Mouse (Mus musculus) frontal cortex, adult (tissue): ENCODE measurements around the gene Amdhd2.

Experiments
- ATAC-seq: cut with Nextera tagmentation; 2 replicates; pipeline ENCODE4 v1.9.2; 2017; ENCODE audit warnings: mild to moderate bottlenecking, moderate library complexity, mixed read lengths; ENCODE audit not compliant: low TSS enrichment

Amdhd2 gene

GRCm38 (mm10) chr17:24163176-24163962 lies at the start of gene Amdhd2:
TSS of gene Amdhd2 (minus strand) at chr17:24163766.
- peak; percentile 81 for ATAC-seq

- no peak for ATAC-seq
These were observed 49.6 kb upstream of the Amdhd2 start for GRCm38 (mm10) chr17:24213186-24213585.

GRCm38 (mm10) chr17:24212441-24213018 lies 49.0 kb upstream of the Amdhd2 start:
- ATAC-seq = no peak

- peak; percentile 74 for ATAC-seq
These were observed 48.3 kb upstream of the Amdhd2 start for GRCm38 (mm10) chr17:24211631-24212440.

GRCm38 (mm10) chr17:24210591-24210990 lies 47.0 kb upstream of the Amdhd2 start:
- no peak for ATAC-seq

- ATAC-seq = no peak
These were observed 46.3 kb upstream of the Amdhd2 start for GRCm38 (mm10) chr17:24209916-24210240.

GRCm38 (mm10) chr17:24209043-24209915 lies 45.7 kb upstream of the Amdhd2 start, which contains the start of gene Ntn3:
TSS of gene Ntn3 (minus strand) at chr17:24209531.
- ATAC-seq = no peak

GRCm38 (mm10) chr17:24208641-24209042 lies 45.1 kb upstream of the Amdhd2 start:
- no peak for ATAC-seq

GRCm38 (mm10) chr17:24207768-24208640 lies 44.4 kb upstream of the Amdhd2 start:
- ATAC-seq = no peak

GRCm38 (mm10) chr17:24206451-24207351 lies 43.1 kb upstream of the Amdhd2 start:
- ATAC-seq = peak; percentile 36; the same call in 1 of the 2 replicates

GRCm38 (mm10) chr17:24205908-24206361 lies 42.4 kb upstream of the Amdhd2 start:
- 0 out of 2 replicates have a peak, but pooled peaks have one; percentile 8 for ATAC-seq

- ATAC-seq = peak; percentile 48
These were observed 41.8 kb upstream of the Amdhd2 start, which contains the start of gene Tbc1d24 for GRCm38 (mm10) chr17:24205284-24205888. TSS of gene Tbc1d24 (minus strand) at chr17:24205562.

GRCm38 (mm10) chr17:24204846-24205245 lies 41.3 kb upstream of the Amdhd2 start:
- ATAC-seq = no peak

GRCm38 (mm10) chr17:24203611-24204534 lies 40.3 kb upstream of the Amdhd2 start:
- no peak for ATAC-seq

- no peak for ATAC-seq
These were observed 39.5 kb upstream of the Amdhd2 start for GRCm38 (mm10) chr17:24203068-24203467.

- ATAC-seq = no peak
These were observed 37.5 kb upstream of the Amdhd2 start for GRCm38 (mm10) chr17:24201092-24201491.

GRCm38 (mm10) chr17:24199741-24200140 lies 36.2 kb upstream of the Amdhd2 start:
- no peak for ATAC-seq

- ATAC-seq = peak; percentile 64
These were observed 35.7 kb upstream of the Amdhd2 start for GRCm38 (mm10) chr17:24199252-24199651.
